Mouse (Mus musculus) small intestine, adult 2 months (tissue): Measurements from ENCODE around the gene Cbx5. TPM values are rescaled to one million over a fixed set of nuclear protein-coding genes. Genes with fewer than 3 reads are reported as not detected.
"Not testable (repeated sequence)": the region's sequence is repeated elsewhere in the genome, so short reads cannot be mapped to it uniquely, and the experiment has no call there.

Source experiments
- H3K27ac ChIP-seq: fragments of 200-500 bp; 2 replicates; pipeline ENCODE4 v1.5.1; 2012; ENCODE audit warnings: low read depth, low read length, control low read depth, inconsistent platforms; ENCODE audit not compliant: insufficient read depth
- H3K27me3 ChIP-seq: fragments of 200-500 bp; 2 replicates; pipeline ENCODE4 v1.6.1; 2012; ENCODE audit warnings: mild to moderate bottlenecking, moderate library complexity, low read length, inconsistent platforms; ENCODE audit not compliant: control insufficient read depth, insufficient read depth
- H3K36me3 ChIP-seq: fragments of 200-500 bp; 2 replicates; pipeline ENCODE4 v1.6.1; 2012; ENCODE audit warnings: mild to moderate bottlenecking, low read length, control low read depth, inconsistent platforms; ENCODE audit not compliant: control insufficient read depth, insufficient read depth
- H3K4me1 ChIP-seq: fragments of 200-500 bp; 2 replicates; pipeline ENCODE4 v1.6.1; 2012; ENCODE audit warnings: low read length, inconsistent platforms, mixed read lengths; ENCODE audit not compliant: control insufficient read depth, insufficient read depth, insufficient read length
- H3K4me3 ChIP-seq: fragments of 200-500 bp; 2 replicates; pipeline ENCODE4 v1.5.1; 2012; ENCODE audit warnings: low read depth, mild to moderate bottlenecking, control low read depth, inconsistent platforms, low read length, moderate library complexity
- CTCF ChIP-seq: fragments of 200-500 bp; IDR thresholded peaks from 2 replicates; pipeline ENCODE4 v1.5.1; 2012; ENCODE audit warnings: low read depth, mild to moderate bottlenecking, control low read depth, inconsistent platforms, low read length, moderate library complexity, mixed read lengths; ENCODE audit not compliant: insufficient replicate concordance, insufficient read length; ENCODE audit errors: extremely low read depth
- POLR2A ChIP-seq: fragments of 200-500 bp; IDR thresholded peaks from 2 replicates; pipeline ENCODE4 v1.6.1; 2012; ENCODE audit warnings: low read depth, mild to moderate bottlenecking, control low read depth, inconsistent platforms, low read length, moderate library complexity
- WGBS: fragments of 180-500 bp; shearing (Covaris S2); methylation state at CpG from one replicate; pipeline ENCODE4 v1.1.7; 2018; 5-methylcytosine and 5-hydroxymethylcytosine counted together
- polyA plus RNA-seq: library from polyadenylated mRNA; depleted of rRNA; stranded (reverse); fragments of >200 nt; gene quantifications from 2 replicates; pipeline ENCODE4 v1.2.3, GENCODE M21; 2012

Cbx5 gene
- polyA plus RNA-seq, 1 experiment, result 2.8 TPM

GRCm38 (mm10) chr15:103250195-103250740 lies 10.7 kb upstream of the Cbx5 start:
- WGBS, result 16% methylated on average over 2 of the region's 2 CpGs
- Histone ChIP-seq H3K36me3 (peaks cover 36% of the 10 kb centered on the region), H3K27ac (no peak overlapping the region), H3K4me3 (no peak overlapping the region), H3K4me1 (peaks cover 3% of the 10 kb centered on the region), H3K27me3 (no peaks in the 10 kb centered on the region)
- TF ChIP-seq POLR2A, result no peak
- peak; percentile 96; the same call in 1 of the 2 replicates for TF ChIP-seq CTCF

DNA sequence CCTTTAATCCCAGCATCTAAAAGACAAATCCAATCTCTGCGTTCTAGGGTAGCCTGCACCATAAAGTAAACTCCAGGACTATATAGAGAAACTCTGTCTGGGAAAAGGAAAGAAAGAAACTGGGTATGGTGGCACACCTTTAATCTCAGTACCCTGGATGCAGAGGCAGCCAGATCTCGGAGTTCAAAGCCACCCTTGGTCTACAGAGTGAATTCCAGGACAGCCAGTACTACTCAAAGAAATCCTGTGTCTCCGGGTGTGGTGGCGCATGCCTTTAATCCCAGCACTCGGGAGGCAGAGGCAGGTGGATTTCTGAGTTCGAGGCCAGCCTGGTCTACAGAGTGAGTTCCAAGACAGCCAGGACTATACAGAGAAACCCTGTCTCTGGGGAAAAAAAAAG lies 9.9 kb upstream of the Cbx5 start:
- 70% methylated on average over 6 of the region's 6 CpGs for WGBS
- H3K4me1 ChIP-seq, H3K27ac ChIP-seq, H3K4me3 ChIP-seq, H3K27me3 ChIP-seq: not testable (repeated sequence)
- peaks cover 40% of the 10 kb centered on the region for H3K36me3 ChIP-seq

DNA sequence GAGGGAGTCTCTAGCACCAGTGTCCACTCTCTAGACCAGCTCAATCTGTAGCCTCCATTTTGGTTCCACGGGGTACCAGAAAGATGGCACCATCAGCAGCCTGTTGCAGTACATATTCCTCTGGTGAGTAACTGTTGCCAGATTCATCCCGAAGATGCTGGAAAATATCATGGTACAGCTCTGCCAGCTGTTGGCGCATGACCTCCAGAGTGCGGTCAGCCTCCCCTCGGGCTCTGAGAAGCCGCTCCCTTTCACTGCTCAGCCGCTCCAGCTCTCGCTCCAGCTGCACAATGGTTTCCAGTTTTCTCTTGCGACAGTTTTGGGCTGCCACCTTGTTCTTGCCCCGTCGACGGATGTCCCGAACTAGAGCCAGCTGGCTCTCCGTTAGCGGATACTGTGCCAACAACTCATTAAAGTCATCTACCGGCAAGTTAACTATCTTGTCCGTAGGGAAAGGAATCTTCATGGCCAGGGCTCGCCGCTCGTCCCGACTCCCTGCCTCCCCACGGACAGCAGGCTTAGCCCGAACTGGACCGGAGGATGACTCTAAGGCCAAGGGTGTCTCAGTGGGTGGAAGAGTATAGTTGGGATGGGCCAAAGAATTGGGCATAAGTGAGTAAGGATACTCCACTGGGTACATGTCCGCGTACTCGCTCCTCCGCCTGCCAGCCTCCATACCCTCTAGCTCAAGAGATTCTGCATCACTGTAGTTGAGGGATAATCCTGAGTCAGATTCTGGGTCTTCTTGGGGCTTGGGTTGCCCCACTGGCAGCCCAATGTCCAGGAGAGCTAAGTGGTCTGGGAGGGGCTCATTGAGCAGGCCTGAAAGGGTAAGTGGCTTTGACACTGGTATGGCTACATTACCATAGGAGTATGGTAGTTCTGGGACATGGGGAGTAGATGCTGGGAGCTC lies 9.0 kb upstream of the Cbx5 start:
- 83% methylated on average over 28 of the region's 28 CpGs for WGBS
- H3K4me3 ChIP-seq, result no peak overlapping the region
- no peaks in the 10 kb centered on the region for H3K27me3 ChIP-seq
- H3K4me1 ChIP-seq, result no peaks in the 10 kb centered on the region
- no peak overlapping the region for H3K27ac ChIP-seq
- no peak for TF ChIP-seq CTCF
- TF ChIP-seq POLR2A, result no peak
- peaks cover 43% of the 10 kb centered on the region for H3K36me3 ChIP-seq

DNA sequence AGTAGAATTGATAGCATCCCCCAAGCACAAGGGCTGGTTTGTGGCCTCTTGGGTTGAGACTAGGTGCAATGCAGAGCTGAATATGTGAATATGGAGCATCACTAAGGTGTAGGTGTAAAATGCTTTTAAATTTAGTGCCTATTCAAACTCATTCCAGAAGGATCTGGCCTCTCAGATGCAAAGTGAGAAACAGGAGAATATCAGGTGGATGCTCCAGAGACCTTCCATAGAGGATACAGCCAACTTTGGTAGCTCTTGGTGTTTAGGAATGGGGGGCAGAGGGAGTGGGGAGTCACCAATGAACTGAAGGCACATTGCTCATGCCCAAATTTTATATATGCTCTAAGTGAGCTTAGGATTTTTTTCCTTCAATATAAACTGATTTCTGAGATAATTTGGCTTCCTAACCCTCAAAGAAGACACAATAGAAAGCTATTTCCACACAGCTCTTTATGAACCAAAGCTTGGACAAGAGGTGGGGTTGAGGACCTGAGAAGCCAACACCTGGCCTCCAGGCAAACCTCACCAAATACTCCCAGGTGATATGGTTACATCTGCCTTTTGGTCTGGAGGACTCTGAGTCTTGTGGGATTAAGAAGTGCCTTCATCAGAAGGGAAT lies 8.3 kb upstream of the Cbx5 start:
- no peak for TF ChIP-seq CTCF
- no peak for TF ChIP-seq POLR2A
- no peak overlapping the region for H3K4me3 ChIP-seq
- peaks cover 2% of the 10 kb centered on the region for H3K4me1 ChIP-seq
- no peaks in the 10 kb centered on the region for H3K27me3 ChIP-seq
- peaks cover 50% of the 10 kb centered on the region for H3K36me3 ChIP-seq
- H3K27ac ChIP-seq, result no peak overlapping the region

- 81% methylated on average over 9 of the region's 9 CpGs for WGBS
- peaks cover 57% of the 10 kb centered on the region for H3K36me3 ChIP-seq
- no peak for TF ChIP-seq CTCF
- TF ChIP-seq POLR2A, result no peak
- H3K27ac ChIP-seq, result no peak overlapping the region
- no peaks in the 10 kb centered on the region for H3K27me3 ChIP-seq
- no peak overlapping the region for H3K4me3 ChIP-seq
- H3K4me1 ChIP-seq, result peaks cover 4% of the 10 kb centered on the region
Observed at GRCm38 (mm10) chr15:103247078-103247781, 7.6 kb upstream of the Cbx5 start.

GRCm38 (mm10) chr15:103245616-103246015 lies 6.0 kb upstream of the Cbx5 start:
- peaks cover 4% of the 10 kb centered on the region for H3K4me1 ChIP-seq
- H3K27me3 ChIP-seq, result no peaks in the 10 kb centered on the region
- no peak for TF ChIP-seq POLR2A
- 0 out of 2 replicates have a peak, but pooled peaks have one; percentile 4 for TF ChIP-seq CTCF
- no peak overlapping the region for H3K4me3 ChIP-seq
- H3K27ac ChIP-seq, result no peak overlapping the region
- 72% methylated on average over 6 of the region's 6 CpGs for WGBS
- H3K36me3 ChIP-seq, result peaks cover 65% of the 10 kb centered on the region

DNA sequence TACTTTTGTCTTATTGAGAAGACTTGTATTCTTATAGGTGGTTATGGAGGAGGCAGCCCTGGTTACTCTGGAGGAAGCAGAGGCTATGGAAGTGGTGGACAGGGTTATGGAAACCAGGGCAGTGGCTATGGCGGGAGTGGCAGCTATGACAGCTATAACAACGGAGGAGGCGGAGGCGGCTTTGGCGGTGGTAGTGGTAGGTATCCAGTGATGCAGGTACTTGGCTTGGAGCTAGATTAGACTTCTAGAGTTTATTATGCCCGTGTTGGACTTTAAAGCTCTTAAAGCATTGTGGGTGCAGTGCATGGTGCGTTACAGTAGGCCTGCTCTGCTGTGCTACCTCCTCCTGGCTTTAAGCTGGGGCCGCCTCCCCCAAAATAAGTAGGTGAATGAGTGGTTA lies 3.3 kb upstream of the Cbx5 start:
- 19% methylated on average over 8 of the region's 8 CpGs for WGBS
- TF ChIP-seq POLR2A (no peak), CTCF (no peak)
- Histone ChIP-seq H3K36me3 (peaks cover 53% of the 10 kb centered on the region), H3K4me1 (peaks cover 4% of the 10 kb centered on the region), H3K4me3 (0 out of 2 replicates have a peak overlapping the region, but pooled peaks have one; percentile 8), H3K27ac (no peak overlapping the region), H3K27me3 (no peaks in the 10 kb centered on the region)

DNA sequence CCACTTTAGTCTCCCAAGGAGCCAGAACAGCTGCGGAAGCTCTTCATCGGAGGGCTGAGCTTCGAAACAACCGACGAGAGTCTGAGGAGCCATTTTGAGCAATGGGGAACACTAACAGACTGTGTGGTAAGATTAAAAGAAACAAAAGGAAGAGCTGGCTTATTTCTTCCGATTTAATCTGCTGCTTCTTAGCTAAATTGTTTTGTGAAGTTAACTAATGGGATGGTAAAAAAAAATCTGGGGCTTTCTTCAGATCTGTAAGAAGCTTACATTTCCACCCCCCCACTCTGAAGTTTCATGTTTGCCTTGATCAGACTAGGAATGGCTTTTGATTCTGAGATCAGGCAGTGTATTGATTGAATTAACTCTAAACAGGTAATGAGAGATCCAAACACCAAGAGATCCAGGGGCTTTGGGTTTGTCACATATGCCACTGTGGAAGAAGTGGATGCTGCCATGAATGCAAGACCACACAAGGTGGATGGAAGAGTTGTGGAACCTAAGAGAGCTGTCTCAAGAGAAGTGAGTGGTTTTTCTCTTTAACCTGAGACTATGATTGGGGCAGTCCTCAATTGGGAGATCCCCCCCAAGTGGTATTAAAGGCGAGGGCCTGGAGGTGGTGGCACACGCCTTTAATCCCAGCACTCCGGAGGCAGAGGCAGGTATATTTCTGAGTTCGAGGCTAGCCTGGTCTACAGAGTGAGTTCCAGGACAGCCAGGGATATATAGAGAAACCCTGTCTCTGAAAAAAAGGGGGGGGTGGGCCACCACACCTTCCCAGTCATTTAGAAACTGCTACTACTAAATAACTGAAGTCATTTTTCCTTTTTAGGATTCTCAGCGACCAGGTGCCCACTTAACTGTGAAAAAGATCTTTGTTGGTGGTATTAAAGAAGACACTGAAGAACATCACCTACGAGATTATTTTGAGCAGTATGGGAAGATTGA lies 1.7 kb upstream of the Cbx5 start:
- not testable (repeated sequence) for H3K4me1 ChIP-seq, H3K27me3 ChIP-seq
- Histone ChIP-seq H3K27ac (peak overlapping the region; percentile 88; the same call in 1 of the 2 replicates), H3K36me3 (peaks cover 38% of the 10 kb centered on the region), H3K4me3 (peak overlapping the region; percentile 80)
- 3% methylated on average over 12 of the region's 12 CpGs for WGBS
